Mouse (Mus musculus): ENCODE data around the gene Extl1. TPM values are rescaled to one million over a fixed set of nuclear protein-coding genes. Genes with fewer than 3 reads are reported as not detected.

Gene Extl1
- polyA plus RNA-seq, 1 experiment from 2014 or later, result 0.36 TPM

GRCm38 (mm10) chr4:134379510-134379909 is 4.1 kb downstream of the Extl1 start:
- no peak overlapping the region for H3K9ac ChIP-seq
- 87% methylated on average over 8 of the region's 8 CpGs for WGBS
- H3K27me3 ChIP-seq, result peaks cover 3% of the 10 kb centered on the region; the same call in 1 of the 2 replicates

GRCm38 (mm10) chr4:134378089-134378615 is 5.5 kb downstream of the Extl1 start:
- H3K36me3 ChIP-seq, result no peaks in the 10 kb centered on the region
- H3K9ac ChIP-seq, result no peak overlapping the region
- WGBS, result 35% methylated on average over 10 of the region's 10 CpGs
- H3K4me2 ChIP-seq, result no peak overlapping the region
- H3K4me1 ChIP-seq (replicated peaks), result peaks cover 5% of the 10 kb centered on the region; the same call in 1 of the 2 replicates
- peaks cover 6% of the 10 kb centered on the region for H3K27me3 ChIP-seq
- H3K9me3 ChIP-seq, result no peaks in the 10 kb centered on the region
- no peak overlapping the region for H3K27ac ChIP-seq
- no peak overlapping the region for H3K4me3 ChIP-seq
- ATAC-seq (ENCODE audit: low FRiP score), result no peak

More at GRCm38 (mm10) chr4:134379510-134379909, 4.1 kb downstream of the Extl1 start:
- no peaks in the 10 kb centered on the region for H3K36me3 ChIP-seq
- H3K4me2 ChIP-seq, result no peak overlapping the region
- peaks cover 5% of the 10 kb centered on the region; the same call in 1 of the 2 replicates for H3K4me1 ChIP-seq (replicated peaks)
- ATAC-seq (ENCODE audit: low FRiP score), result no peak
- H3K9me3 ChIP-seq, result no peaks in the 10 kb centered on the region
- no peak overlapping the region for H3K4me3 ChIP-seq
- H3K27ac ChIP-seq, result no peak overlapping the region

GRCm38 (mm10) chr4:134374306-134374705 is 9.3 kb downstream of the Extl1 start:
- ATAC-seq (ENCODE audit: low FRiP score), result no peak
- H3K36me3 ChIP-seq, result no peaks in the 10 kb centered on the region
- H3K4me1 ChIP-seq (replicated peaks), result peaks cover 26% of the 10 kb centered on the region
- H3K27me3 ChIP-seq, result peaks cover 40% of the 10 kb centered on the region
- no peak overlapping the region for H3K4me2 ChIP-seq
- H3K9ac ChIP-seq, result no peak overlapping the region
- no peak overlapping the region for H3K4me3 ChIP-seq
- no peak overlapping the region for H3K27ac ChIP-seq
- 65% methylated on average over 1 of the region's 1 CpGs for WGBS
- H3K9me3 ChIP-seq, result no peaks in the 10 kb centered on the region

- ATAC-seq (ENCODE audit: low FRiP score), result no peak
- Histone ChIP-seq H3K27ac (no peak overlapping the region), H3K4me1 (replicated peaks) (peaks cover 24% of the 10 kb centered on the region), H3K36me3 (no peaks in the 10 kb centered on the region), H3K9ac (no peak overlapping the region), H3K27me3 (peaks cover 50% of the 10 kb centered on the region), H3K4me2 (no peak overlapping the region; the same call in 1 of the 2 replicates), H3K9me3 (no peaks in the 10 kb centered on the region), H3K4me3 (no peak overlapping the region)
- 81% methylated on average over 8 of the region's 8 CpGs for WGBS
Observed at GRCm38 (mm10) chr4:134373295-134373694, 10.4 kb downstream of the Extl1 start.

- no peaks in the 10 kb centered on the region for H3K36me3 ChIP-seq
- peaks cover 60% of the 10 kb centered on the region for H3K27me3 ChIP-seq
- peak overlapping the region; percentile 66 for H3K9ac ChIP-seq
- ATAC-seq (ENCODE audit: low FRiP score), result peak; percentile 90
- WGBS, result under 1% methylated on average over 16 of the region's 16 CpGs
- peak overlapping the region; percentile 50 for H3K4me3 ChIP-seq
- H3K4me2 ChIP-seq, result peak overlapping the region; percentile 81
- H3K4me1 ChIP-seq (replicated peaks), result peaks cover 21% of the 10 kb centered on the region
- H3K9me3 ChIP-seq, result no peaks in the 10 kb centered on the region
- H3K27ac ChIP-seq, result no peak overlapping the region
Observed at GRCm38 (mm10) chr4:134372294-134372747, 11.3 kb downstream of the Extl1 start.

GRCm38 (mm10) chr4:134371316-134371855 is 12.3 kb downstream of the Extl1 start:
- peak overlapping the region; percentile 81 for H3K4me2 ChIP-seq

GRCm38 (mm10) chr4:134370649-134371221 is 12.9 kb downstream of the Extl1 start:
- ATAC-seq (ENCODE audit: low FRiP score), result no peak
- Histone ChIP-seq H3K4me1 (replicated peaks) (peaks cover 21% of the 10 kb centered on the region), H3K9me3 (no peaks in the 10 kb centered on the region), H3K36me3 (no peaks in the 10 kb centered on the region), H3K27ac (no peak overlapping the region), H3K9ac (peak overlapping the region; percentile 65), H3K4me3 (peak overlapping the region; percentile 50), H3K4me2 (peak overlapping the region; percentile 81), H3K27me3 (peaks cover 70% of the 10 kb centered on the region)
- under 1% methylated on average over 18 of the region's 18 CpGs for WGBS

More at GRCm38 (mm10) chr4:134371316-134371855, 12.3 kb downstream of the Extl1 start:
- no peak for ATAC-seq (ENCODE audit: low FRiP score)
- Histone ChIP-seq H3K27ac (no peak overlapping the region), H3K9ac (peak overlapping the region; percentile 65), H3K36me3 (no peaks in the 10 kb centered on the region), H3K27me3 (peaks cover 64% of the 10 kb centered on the region), H3K4me1 (replicated peaks) (peaks cover 21% of the 10 kb centered on the region), H3K9me3 (no peaks in the 10 kb centered on the region), H3K4me3 (peak overlapping the region; percentile 50)
- whole genome bisulfite sequencing, result under 1% methylated on average over 17 of the region's 17 CpGs

- Histone ChIP-seq H3K9ac (no peak overlapping the region), H3K4me3 (no peak overlapping the region), H3K27ac (no peak overlapping the region), H3K4me2 (no peak overlapping the region), H3K27me3 (peaks cover 62% of the 10 kb centered on the region), H3K9me3 (no peaks in the 10 kb centered on the region), H3K36me3 (no peaks in the 10 kb centered on the region), H3K4me1 (replicated peaks) (no peaks in the 10 kb centered on the region)
- WGBS, result 52% methylated on average over 5 of the region's 5 CpGs
- ATAC-seq (ENCODE audit: low FRiP score), result no peak
Observed at GRCm38 (mm10) chr4:134365280-134365679, 18.4 kb downstream of the Extl1 start.

- Histone ChIP-seq H3K4me3 (no peak overlapping the region), H3K27me3 (peaks cover 50% of the 10 kb centered on the region), H3K9me3 (no peaks in the 10 kb centered on the region), H3K9ac (no peak overlapping the region), H3K4me1 (replicated peaks) (peaks cover 3% of the 10 kb centered on the region), H3K27ac (no peak overlapping the region), H3K4me2 (no peak overlapping the region), H3K36me3 (no peaks in the 10 kb centered on the region)
- 23% methylated on average over 9 of the region's 9 CpGs for WGBS
- no peak for ATAC-seq (ENCODE audit: low FRiP score)
Observed at GRCm38 (mm10) chr4:134362586-134362985, 21.1 kb downstream of the Extl1 start.

- H3K4me2 ChIP-seq, result no peak overlapping the region
- H3K9ac ChIP-seq, result no peak overlapping the region
- no peak for ATAC-seq (ENCODE audit: low FRiP score)
- 73% methylated on average over 9 of the region's 9 CpGs for WGBS
- no peaks in the 10 kb centered on the region for H3K9me3 ChIP-seq
- H3K27ac ChIP-seq, result no peak overlapping the region
- no peaks in the 10 kb centered on the region for H3K36me3 ChIP-seq
- no peak overlapping the region for H3K4me3 ChIP-seq
- peaks cover 8% of the 10 kb centered on the region for H3K4me1 ChIP-seq (replicated peaks)
- peaks cover 50% of the 10 kb centered on the region for H3K27me3 ChIP-seq
Observed at GRCm38 (mm10) chr4:134362124-134362523, 21.5 kb downstream of the Extl1 start.

- no peak overlapping the region for H3K27ac ChIP-seq
- no peak overlapping the region for H3K4me3 ChIP-seq
- H3K27me3 ChIP-seq, result peaks cover 44% of the 10 kb centered on the region
- no peak for ATAC-seq (ENCODE audit: low FRiP score)
- no peaks in the 10 kb centered on the region for H3K36me3 ChIP-seq
- no peak overlapping the region for H3K9ac ChIP-seq
- WGBS, result 48% methylated on average over 4 of the region's 5 CpGs
- peaks cover 10% of the 10 kb centered on the region for H3K4me1 ChIP-seq (replicated peaks)
- no peaks in the 10 kb centered on the region for H3K9me3 ChIP-seq
- no peak overlapping the region for H3K4me2 ChIP-seq
Observed at GRCm38 (mm10) chr4:134361215-134361614, 22.4 kb downstream of the Extl1 start.

GRCm38 (mm10) chr4:134359649-134360048 is 24.0 kb downstream of the Extl1 start:
- Histone ChIP-seq H3K9me3 (no peaks in the 10 kb centered on the region), H3K4me1 (replicated peaks) (peaks cover 10% of the 10 kb centered on the region)
- 88% methylated on average over 6 of the region's 6 CpGs for WGBS

GRCm38 (mm10) chr4:134357461-134357771 is 26.2 kb downstream of the Extl1 start:
- Histone ChIP-seq H3K9ac (peak overlapping the region; percentile 58), H3K27ac (no peak overlapping the region), H3K4me2 (peak overlapping the region; percentile 47), H3K27me3 (peaks cover 30% of the 10 kb centered on the region), H3K4me3 (peak overlapping the region; percentile 22), H3K9me3 (no peaks in the 10 kb centered on the region), H3K36me3 (no peaks in the 10 kb centered on the region), H3K4me1 (replicated peaks) (peaks cover 12% of the 10 kb centered on the region)
- WGBS, result 42% methylated on average over 17 of the region's 17 CpGs
- no peak; the same call in 1 of the 2 replicates for ATAC-seq (ENCODE audit: low FRiP score)

More at GRCm38 (mm10) chr4:134359649-134360048, 24.0 kb downstream of the Extl1 start:
- ATAC-seq (ENCODE audit: low FRiP score), result no peak
- Histone ChIP-seq H3K4me3 (no peak overlapping the region), H3K27me3 (peaks cover 39% of the 10 kb centered on the region), H3K4me2 (no peak overlapping the region), H3K36me3 (no peaks in the 10 kb centered on the region), H3K27ac (no peak overlapping the region), H3K9ac (no peak overlapping the region)
